Comparison of ENCODE assay signal across 10 mouse cellular contexts in genomic region chr3:122647195-122647837, GRCm38 (mm10). TPM values are rescaled to one million over a fixed set of nuclear protein-coding genes. Genes with fewer than 3 reads are reported as not detected.
DNase-seq lines count a peak whose midpoint lies in the region; ATAC-seq lines count a peak whose summit lies in the region.
"Had no signal": no experiment of that assay in that cellular context is flagged by ENCODE, and none has a peak within 500 bp of the region (broad histone marks: within the 10 kb centered on the region; RNA-seq: fewer than 3 reads in every experiment).

No protein-coding gene starts in this region.

- H3K4me1 ChIP-seq in heart, embryonic 16.5 days (ENCODE audit: control insufficient read depth, insufficient read depth, low read length), result no peaks in the 10 kb centered on the region
- H3K4me1 ChIP-seq in heart, embryonic 10.5 days, result no peaks in the 10 kb centered on the region
- no peaks in the 10 kb centered on the region for H3K4me1 ChIP-seq in kidney, embryonic 14.5 days (ENCODE audit: control insufficient read depth, insufficient read depth, low read length)
- H3K4me1 ChIP-seq: stomach, embryonic 15.5 days had no signal

- H3K4me3 ChIP-seq in heart, embryonic 16.5 days (ENCODE audit: low read length), result no peak overlapping the region
- no peak overlapping the region for H3K4me3 ChIP-seq in heart, embryonic 10.5 days
- no peak overlapping the region for H3K4me3 ChIP-seq in kidney, embryonic 14.5 days (ENCODE audit: low read length)
- H3K4me3 ChIP-seq: stomach, embryonic 15.5 days had no signal

- no peaks in the 10 kb centered on the region for H3K27me3 ChIP-seq in heart, embryonic 16.5 days (ENCODE audit: control insufficient read depth, insufficient read depth, low read length)
- no peaks in the 10 kb centered on the region for H3K27me3 ChIP-seq in heart, embryonic 10.5 days (ENCODE audit: insufficient read depth, poor library complexity, severe bottlenecking)
- no peaks in the 10 kb centered on the region for H3K27me3 ChIP-seq in kidney, embryonic 14.5 days (ENCODE audit: control insufficient read depth, insufficient read depth, low read length)
- H3K27me3 ChIP-seq: stomach, embryonic 15.5 days had no signal

- H3K27ac ChIP-seq in heart, embryonic 16.5 days (ENCODE audit: low read length), result no peak overlapping the region
- H3K27ac ChIP-seq in heart, embryonic 10.5 days, result no peak overlapping the region
- H3K27ac ChIP-seq in kidney, embryonic 14.5 days (ENCODE audit: low read depth, low read length), result no peak overlapping the region
- H3K27ac ChIP-seq: liver, embryonic 14.5 days; stomach, embryonic 15.5 days had no signal

- no peak for ATAC-seq in heart, embryonic 16.5 days (replicated peaks; ENCODE audit: extremely low read depth, insufficient read depth, low FRiP score)
- ATAC-seq in granulocyte monocyte progenitor cell, adult 5-6 weeks (replicated peaks; ENCODE audit: poor library complexity, severe bottlenecking), result peak; percentile 44; the same call in 1 of the 2 replicates
- peak; percentile 69; the same call in 1 of the 2 replicates for ATAC-seq in kidney, embryonic 14.5 days (ENCODE audit: low FRiP score, low TSS enrichment)
- 0 out of 2 replicates have a peak, but pooled peaks have one; percentile 32 for ATAC-seq in megakaryocyte-erythroid progenitor cell, adult 5-6 weeks (replicated peaks; ENCODE audit: low FRiP score, low TSS enrichment, poor library complexity, severe bottlenecking)

- H3K36me3 ChIP-seq in heart, embryonic 16.5 days (ENCODE audit: control insufficient read depth, insufficient read depth), result no peaks in the 10 kb centered on the region
- H3K36me3 ChIP-seq in heart, embryonic 10.5 days, result no peaks in the 10 kb centered on the region
- no peaks in the 10 kb centered on the region for H3K36me3 ChIP-seq in kidney, embryonic 14.5 days (ENCODE audit: control insufficient read depth, insufficient read depth, low read length)
- H3K36me3 ChIP-seq: stomach, embryonic 15.5 days had no signal

- no peaks in the 10 kb centered on the region for H3K9me3 ChIP-seq in heart, embryonic 16.5 days (replicated peaks; ENCODE audit: control insufficient read depth, low read length)
- no peaks in the 10 kb centered on the region for H3K9me3 ChIP-seq in heart, embryonic 10.5 days
- H3K9me3 ChIP-seq in kidney, embryonic 14.5 days (ENCODE audit: control insufficient read depth, low read length), result no peaks in the 10 kb centered on the region
- H3K9me3 ChIP-seq: stomach, embryonic 15.5 days had no signal

- 55% methylated on average over 13 of the region's 13 CpGs for WGBS in heart, embryonic 16.5 days
- WGBS in heart, embryonic 10.5 days, result 68% methylated on average over 13 of the region's 13 CpGs
- WGBS in kidney, embryonic 14.5 days, result 62% methylated on average over 13 of the region's 13 CpGs

- no peak for DNase-seq in heart, embryonic 10.5 days (ENCODE audit: low spot score)
- DNase-seq in ovary, postnatal 10 days (ENCODE audit: low spot score), result no peak
- DNase-seq in cerebellum, postnatal 4 days (ENCODE audit: low spot score in 2 of 2), result no peak
- DNase-seq: cerebellum, postnatal 36 days had no signal

- H3K9ac ChIP-seq in heart, embryonic 16.5 days (ENCODE audit: low read length), result no peak overlapping the region
- no peak overlapping the region for H3K9ac ChIP-seq in kidney, embryonic 14.5 days (ENCODE audit: low read depth, low read length)
- H3K9ac ChIP-seq: liver, embryonic 14.5 days; stomach, embryonic 15.5 days had no signal

- H3K4me2 ChIP-seq in heart, embryonic 16.5 days (ENCODE audit: low read depth, low read length), result peak overlapping the region; percentile 23; the same call in 1 of the 2 replicates
- H3K4me2 ChIP-seq in kidney, embryonic 14.5 days (replicated peaks; ENCODE audit: low read depth, low read length), result no peak overlapping the region
- H3K4me2 ChIP-seq: stomach, embryonic 15.5 days had no signal

RNA-seq across cellular contexts. Expression of gene Fnbp1l, which starts 27.8 kb away (rescaled TPM):
- polyA plus RNA-seq in heart, embryonic 16.5 days (2015; fragmentation: Nextera tagmentation; extraction: Ambion mirVana), result 22.9 and 27.5 TPM in 2 replicates
- polyA plus RNA-seq in heart, embryonic 10.5 days (2016; fragmentation: Nextera tagmentation; extraction: Ambion mirVana), result 24.9 and 34.3 TPM in 2 replicates
- total RNA-seq in granulocyte monocyte progenitor cell, adult 5-6 weeks (2014; fragmentation: Nextera tagmentation), result 11.1 and 14.9 TPM in 2 replicates
- total RNA-seq in granulocyte monocyte progenitor cell, adult 5-6 weeks (2017), result 11.8 and 13.3 TPM in 2 replicates
- polyA plus RNA-seq in kidney, embryonic 14.5 days (2014; fragmentation: Nextera tagmentation; extraction: Ambion mirVana), result 44.8 and 64.0 TPM in 2 replicates
- 8.3 and 18.4 TPM in 2 replicates for total RNA-seq in megakaryocyte-erythroid progenitor cell, adult 5-6 weeks (2014; fragmentation: Nextera tagmentation)
- 14.1 and 24.2 TPM in 2 replicates for total RNA-seq in megakaryocyte-erythroid progenitor cell, adult 5-6 weeks (2017)
